Mouse (Mus musculus): ENCODE results near the gene Hnrnpa2b1.

Gene Hnrnpa2b1

DNA sequence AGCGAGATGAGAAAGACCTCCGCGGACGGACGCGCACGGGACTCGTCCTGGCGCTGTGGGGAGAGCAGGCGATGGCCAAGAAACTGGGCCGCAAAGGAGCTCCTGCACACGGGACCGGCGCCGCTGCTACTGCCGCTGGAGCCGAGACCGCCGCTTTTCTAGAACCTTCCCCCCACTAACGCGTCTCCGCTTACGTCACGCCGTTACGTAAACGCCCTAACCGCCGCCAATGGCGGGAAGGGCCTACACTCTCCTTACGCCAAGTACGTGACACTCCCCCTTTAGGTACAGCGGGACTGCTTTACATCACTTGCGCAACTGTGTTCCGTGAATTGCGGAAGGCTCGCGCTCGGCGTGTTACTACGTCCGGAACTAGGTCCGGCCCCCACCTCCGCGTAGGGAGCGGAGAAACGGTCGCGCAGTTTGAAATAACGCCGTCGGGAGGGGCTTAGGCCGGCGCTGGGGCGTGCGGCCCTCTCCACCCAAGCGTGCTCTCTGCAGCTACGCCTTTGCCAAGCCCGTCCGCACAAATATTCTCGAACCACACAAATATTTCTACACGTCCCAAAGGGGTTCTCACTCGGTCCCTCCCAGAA lies at the start of gene Hnrnpa2b1:
Hnrnpa2b1 (minus strand) TSS at position 180 of the 596 bp plus-strand sequence.
- CTCF ChIA-PET = no interaction called here

DNA sequence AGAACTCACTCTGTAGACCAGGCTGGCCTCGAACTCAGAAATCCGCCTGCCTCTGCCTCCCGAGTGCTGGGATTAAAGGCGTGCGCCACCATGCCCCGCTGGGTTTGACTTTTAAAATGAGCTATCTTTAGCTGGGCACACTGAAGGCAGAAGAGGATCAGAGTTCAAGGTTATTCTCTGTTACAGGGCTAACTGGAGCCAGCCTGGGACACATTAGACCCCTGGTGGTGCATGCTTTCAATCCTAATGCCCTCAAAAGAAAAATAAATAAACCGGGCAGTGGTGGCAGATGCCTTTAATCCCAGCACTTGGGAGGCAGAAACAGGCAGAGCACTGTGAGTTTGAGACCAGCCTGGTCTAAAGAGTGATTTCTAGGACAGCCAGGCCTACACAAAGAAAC lies 45.2 kb upstream of the Hnrnpa2b1 start:
- CTCF ChIA-PET = interaction anchor here (0.6 kb wide), 2 partner anchors 61 to 165 kb away, joined by 3 to 7 read pairs; no protein-coding TSS in a partner anchor

DNA sequence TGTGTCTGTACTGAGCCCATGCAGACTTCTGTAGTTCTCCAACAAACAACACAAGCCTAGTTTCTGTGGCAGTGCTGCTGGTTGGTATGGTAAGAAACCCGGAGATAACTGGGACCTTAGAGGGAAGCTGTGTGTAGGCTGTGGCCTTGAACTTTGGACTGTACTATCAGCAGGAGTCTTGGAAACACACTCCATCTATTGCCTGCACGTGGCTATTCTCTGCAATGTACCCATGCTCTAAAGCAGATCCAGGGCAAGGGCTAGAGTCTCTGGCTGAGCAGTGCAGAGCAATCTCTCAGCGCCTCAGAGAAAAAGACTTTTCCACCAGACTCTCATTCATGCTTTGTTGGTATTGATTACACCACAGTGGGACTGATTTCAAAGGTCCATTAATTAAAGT lies 44.1 kb upstream of the Hnrnpa2b1 start:
- CTCF ChIA-PET = no interaction called here

DNA sequence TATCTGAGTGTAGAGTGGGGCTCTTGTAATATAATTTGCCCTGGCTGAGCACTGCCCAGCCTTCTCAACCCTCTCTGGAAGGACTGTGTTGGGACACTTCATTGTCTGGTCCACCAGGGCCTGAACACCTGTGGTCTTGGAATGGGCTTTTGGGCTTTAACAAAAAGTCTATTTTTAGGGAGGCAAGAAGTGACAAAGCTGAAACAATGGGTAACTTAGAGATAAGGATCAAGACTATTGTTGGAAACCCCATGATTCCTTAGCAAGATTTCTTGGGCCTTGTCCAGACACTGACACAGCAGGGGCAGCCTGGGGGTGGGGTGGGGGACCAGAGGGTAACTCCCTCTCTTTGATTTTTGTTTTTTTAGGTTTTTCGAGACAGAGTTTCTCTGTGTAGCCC lies 41.3 kb upstream of the Hnrnpa2b1 start:
- CTCF ChIA-PET = interaction anchor here (0.7 kb wide), 1 partner anchor 69 kb away, joined by 3 read pairs; no protein-coding TSS in a partner anchor

DNA sequence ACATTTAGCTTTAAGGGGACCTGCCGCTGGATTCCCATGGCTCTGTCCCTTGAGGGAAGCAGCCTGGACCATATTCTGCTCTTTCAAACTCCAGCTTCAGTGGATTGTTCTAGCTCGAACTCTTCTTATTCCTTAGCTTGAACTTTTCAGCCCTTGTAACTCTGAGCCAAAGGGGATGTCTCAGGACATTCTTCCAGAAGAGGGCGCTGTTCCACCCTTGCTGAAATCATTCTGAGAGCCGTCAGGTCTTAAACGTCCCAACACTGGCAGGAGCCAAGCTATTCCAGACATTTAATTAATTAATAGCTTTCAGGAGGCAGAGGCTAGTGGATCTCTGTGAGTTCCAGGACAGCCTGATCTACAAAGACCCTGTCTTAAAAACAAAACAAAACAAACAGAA lies 40.4 kb upstream of the Hnrnpa2b1 start:
- CTCF ChIA-PET = interaction anchor here (0.5 to 2.7 kb wide), 3 partner anchors 70 to 300 kb away, joined by 4 to 24 read pairs (median 11); no protein-coding TSS in a partner anchor

DNA sequence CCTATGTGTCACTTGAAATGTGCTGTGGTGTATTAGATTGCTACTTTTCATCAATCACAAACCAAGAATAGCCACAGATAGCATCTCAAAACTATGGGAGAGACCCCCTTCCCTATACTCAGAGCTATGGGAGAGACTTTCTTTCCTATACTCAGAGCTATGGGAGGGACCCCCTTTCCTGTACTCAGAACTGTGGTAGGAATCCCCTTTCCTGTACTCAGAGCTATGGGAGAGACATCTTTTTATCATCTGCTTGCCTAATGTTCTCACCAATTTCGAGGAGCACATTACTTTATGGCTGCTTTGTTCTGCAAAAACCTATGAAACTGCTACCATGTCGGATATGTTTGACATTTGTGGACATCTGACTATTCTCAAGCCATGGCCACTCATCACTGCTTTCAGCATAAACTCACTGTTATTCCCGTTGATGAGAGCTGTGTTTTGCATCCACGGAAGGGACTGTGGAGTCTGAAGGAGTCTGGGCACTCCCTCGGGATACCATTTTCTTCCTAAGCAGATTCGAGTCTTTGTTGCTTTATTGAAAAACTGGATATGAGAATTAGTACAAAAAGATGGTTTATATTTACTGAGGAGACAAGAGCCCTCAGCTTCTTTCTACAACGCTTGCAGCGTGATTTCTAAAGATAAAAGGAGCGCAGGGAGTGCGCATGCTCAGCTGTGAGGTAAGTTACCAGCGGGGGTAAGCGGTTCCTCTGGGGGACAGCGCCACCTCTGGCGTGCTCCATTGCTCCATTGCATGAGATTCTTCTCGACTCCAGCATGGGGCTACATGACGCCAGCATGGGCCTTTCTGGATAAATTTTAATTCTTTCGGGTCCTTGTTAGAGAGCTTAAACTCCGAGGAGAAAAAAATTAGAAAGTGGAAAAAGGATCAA lies 39.3 kb upstream of the Hnrnpa2b1 start:
- CTCF ChIA-PET = interaction anchor here (1.2 to 2.7 kb wide), 3 partner anchors 69 to 125 kb away, joined by 4 to 11 read pairs (median 4); no protein-coding TSS in a partner anchor

DNA sequence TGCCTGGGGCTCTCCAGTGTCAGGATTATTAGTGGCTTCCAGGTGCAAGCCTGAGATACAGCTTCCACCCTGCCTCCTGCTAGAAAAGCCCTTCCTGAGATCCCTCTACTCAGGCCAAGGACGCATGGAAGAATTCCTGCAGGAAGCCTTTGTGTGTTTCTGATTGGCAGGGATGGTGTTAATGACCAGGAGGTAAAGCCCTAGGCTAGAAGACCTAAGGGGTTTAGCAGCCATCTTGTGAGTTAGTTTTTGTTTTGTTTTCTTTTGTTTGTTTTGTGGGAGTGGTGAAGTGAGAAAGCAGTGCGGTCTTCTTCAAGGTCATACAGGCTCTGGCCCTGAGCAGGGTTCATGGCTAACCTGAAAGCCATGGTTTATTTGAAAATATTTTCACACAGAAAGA lies 37.9 kb upstream of the Hnrnpa2b1 start:
- CTCF ChIA-PET = interaction anchor here (0.6 kb wide), 1 partner anchor 9 kb away, joined by 18 read pairs; no protein-coding TSS in a partner anchor

DNA sequence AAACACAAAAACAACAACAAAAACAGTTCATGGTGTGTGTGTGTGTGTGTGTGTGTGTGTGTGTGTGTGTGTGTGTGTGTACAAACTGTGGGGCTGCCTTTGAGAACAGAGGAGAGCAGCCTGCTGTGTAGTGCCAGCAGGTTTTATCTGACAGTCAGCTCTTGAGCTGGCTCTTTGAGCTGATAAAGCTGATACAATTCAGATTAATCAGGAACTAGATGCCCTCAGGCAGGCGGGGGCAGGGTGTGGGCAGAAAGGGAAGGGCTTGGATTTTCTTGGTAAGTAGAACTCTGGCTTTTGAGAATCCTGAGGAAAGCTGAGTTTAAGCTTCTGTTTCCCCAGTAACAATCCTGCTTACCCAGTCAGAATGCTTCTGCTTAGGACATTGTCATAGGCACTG lies 36.0 kb upstream of the Hnrnpa2b1 start:
- CTCF ChIA-PET = no interaction called here

DNA sequence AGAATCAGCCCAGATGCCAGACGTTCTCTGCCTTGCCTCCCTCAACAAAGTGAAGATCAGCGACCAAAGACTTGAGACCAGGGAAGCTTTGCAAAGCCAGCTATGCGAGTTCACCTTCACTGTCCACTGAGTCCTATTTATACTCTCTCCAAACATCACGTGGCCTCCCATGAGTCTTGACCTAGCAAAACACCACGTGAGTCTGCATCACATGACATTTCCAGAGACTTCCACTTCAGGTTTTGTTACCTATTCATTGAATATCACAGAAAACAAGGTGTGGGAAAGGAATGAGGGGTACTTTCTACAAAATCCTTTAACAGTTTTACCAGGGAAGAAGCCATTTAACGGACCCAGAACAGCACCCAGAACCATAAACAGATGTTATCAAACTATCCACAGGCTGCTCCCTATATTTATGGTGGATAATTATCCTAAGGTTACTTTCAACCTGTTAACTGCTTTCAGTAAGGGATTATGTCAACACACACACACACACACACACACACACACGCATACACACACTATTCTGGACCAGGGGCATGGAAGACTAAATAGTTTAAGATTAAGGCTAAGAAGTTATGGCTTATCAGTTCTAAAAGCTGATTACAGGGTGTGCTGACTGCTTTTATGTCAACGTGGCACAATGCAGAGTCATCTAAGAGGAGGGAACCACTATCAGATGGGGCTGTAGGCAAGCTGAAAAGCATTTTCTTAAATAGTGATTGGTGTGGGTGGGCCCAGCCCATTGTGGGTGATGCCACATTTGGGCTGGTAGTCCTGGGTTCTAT lies 27.8 kb upstream of the Hnrnpa2b1 start:
- CTCF ChIA-PET = interaction anchor here (0.6 kb wide), 1 partner anchor 12 kb away, joined by 9 read pairs; no protein-coding TSS in a partner anchor

DNA sequence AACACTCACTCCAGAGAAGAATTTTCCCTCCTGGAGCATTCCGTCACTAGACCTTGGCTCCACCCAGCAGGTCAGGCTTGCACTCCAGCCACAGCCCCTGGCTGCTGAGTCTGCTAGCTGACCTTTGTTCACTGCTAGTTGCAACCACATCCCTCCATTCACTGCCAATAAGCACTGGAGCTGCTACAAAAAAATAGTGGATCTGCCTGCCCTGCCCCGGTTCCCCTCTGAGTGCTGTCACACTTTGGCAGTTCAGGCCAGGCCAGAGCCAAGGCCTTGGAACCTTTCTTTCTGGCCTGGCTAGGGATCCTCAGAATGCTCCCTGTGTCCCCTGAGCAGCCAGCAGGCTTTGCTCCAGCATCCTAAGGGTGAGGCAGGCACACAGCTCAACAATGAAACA lies 20.1 kb upstream of the Hnrnpa2b1 start:
- CTCF ChIA-PET = interaction anchor here (0.5 to 0.6 kb wide), 2 partner anchors 9 to 11 kb away, joined by 5 to 10 read pairs; no protein-coding TSS in a partner anchor

DNA sequence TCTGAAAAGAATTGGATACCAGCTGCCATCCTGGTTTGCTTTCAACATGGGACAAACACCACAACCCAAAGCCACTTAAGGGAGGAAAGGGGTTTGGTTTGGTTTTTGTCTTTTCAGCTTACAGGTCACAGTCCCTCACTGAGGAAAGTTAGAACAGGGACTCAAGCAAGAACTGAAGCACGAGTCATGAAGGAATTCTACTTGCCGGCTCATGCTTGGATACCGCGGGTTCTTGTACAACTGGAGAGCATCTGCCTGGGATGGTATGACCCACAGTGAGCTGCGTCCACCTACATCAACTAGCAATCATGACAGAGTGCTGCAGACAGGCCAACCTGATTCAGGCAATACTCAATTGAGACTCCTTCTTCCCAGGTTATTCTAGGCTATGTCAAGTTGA lies 17.0 kb upstream of the Hnrnpa2b1 start:
- CTCF ChIA-PET = interaction anchor here (0.5 kb wide), 1 partner anchor 70 kb away, joined by 3 read pairs; no protein-coding TSS in a partner anchor

DNA sequence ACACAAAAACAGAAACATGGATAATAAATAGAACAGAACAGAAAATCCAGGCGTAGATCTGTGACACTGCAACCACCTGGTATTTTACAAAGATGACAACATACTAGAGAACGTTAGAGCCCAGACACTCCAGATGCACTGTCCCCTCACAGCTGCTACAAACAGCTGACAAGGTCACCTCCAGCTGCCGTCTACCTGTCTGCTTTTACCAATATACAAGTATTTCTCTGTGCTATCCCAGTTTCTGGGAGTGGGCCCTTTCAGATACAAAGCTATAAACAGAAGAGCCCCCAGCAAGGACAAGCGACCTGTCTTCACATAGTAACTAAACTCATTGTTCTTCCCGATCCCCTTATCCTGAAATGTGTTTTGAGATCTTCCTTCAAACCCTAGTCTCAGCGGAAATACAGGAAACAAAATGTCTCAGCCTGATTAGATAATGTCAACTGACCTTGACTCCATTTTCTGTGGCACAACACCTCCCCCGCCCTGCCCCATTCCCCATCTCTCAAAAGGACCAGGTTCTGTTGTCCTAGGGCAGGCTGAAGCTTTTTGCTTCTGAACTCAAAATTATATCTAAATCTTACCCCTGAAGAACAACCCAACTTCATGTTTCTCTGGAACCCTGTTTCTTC lies 16.5 kb upstream of the Hnrnpa2b1 start:
- CTCF ChIA-PET = interaction anchor here (0.5 to 0.7 kb wide), 2 partner anchors 11 to 70 kb away, joined by 3 to 9 read pairs; no protein-coding TSS in a partner anchor

DNA sequence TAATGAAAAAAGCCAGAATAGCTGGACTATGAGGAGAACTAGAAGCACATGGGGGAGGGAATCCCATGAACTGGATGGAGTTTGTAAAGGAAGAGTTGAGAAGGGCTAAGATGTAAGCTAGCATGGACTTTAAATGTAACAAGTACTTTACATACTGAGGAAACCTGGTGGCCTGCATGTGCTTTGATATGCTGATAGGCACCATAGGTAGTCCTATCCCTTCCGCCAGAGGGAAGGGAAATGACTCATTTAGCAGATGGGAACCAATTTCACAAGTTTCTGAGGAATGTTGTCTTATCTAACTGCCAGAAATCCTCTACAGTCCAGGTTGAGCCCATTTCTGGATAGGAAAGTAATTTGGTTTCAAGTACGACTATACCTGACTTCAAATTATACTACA lies 16.0 kb upstream of the Hnrnpa2b1 start:
- CTCF ChIA-PET = interaction anchor here (0.7 kb wide), 1 partner anchor 12 kb away, joined by 9 read pairs; no protein-coding TSS in a partner anchor

DNA sequence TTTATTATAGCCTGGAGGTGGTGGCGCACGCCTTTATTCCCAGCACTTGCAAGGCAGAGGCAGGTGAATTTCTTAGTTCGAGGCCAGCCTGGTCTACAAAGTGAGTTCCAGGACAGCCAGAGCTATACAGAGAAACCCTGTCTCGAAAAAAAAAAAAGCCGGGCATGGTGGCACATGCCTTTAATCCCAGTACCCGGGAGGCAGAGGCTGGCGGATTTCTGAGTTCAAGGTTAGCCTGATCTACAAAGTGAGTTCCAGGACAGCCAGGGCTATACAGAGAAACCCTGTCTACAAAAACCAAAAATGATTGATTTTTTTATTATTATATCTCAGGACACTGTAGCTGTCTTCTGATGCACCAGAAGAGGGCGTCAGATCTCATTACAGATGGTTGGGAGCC lies 14.9 kb upstream of the Hnrnpa2b1 start:
- CTCF ChIA-PET = interaction anchor here (0.6 kb wide), 1 partner anchor 27 kb away, joined by 3 read pairs; no protein-coding TSS in a partner anchor

DNA sequence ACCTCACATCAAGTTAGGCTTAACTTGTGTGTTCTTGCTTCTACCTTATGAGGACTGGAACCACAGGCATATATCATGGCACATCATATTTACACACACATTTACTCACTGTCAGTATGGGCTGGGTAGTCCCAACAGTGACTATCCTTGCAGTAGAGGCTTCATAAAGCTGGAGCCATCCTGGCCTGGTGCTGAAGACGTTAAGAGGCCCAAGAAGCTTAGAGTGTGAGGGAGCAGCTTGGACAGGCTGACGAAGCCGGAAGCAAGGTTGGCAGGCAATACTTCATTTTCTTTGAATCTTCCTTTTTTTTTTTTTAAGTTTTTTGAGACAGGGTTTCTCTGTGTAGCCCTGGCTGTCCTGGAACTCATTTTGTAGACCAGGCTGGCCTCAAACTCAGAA lies 14.2 kb upstream of the Hnrnpa2b1 start:
- CTCF ChIA-PET = interaction anchor here (0.6 kb wide), 1 partner anchor 28 kb away, joined by 3 read pairs; no protein-coding TSS in a partner anchor

DNA sequence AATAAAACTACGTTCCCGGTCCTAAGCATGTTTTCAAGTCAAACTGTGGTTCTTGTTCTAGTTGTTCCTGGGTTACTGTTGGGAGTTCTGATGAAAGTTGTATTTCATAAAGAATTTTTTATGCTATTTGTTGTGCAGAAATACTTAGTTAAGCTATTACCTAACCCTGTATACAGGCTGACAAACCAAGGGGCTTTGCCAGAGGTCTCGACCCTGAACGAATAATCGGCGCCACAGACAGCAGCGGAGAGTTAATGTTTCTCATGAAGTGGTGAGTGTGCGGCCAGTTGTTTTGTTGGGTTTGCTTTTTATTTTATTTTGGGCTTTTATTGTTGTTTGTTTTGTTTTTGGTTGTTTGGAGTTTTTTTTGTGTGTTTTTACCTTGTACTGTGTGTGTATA lies 11.9 kb upstream of the Hnrnpa2b1 start:
- CTCF ChIA-PET = interaction anchor here (0.6 kb wide), 1 partner anchor 328 kb away, joined by 7 read pairs; no protein-coding TSS in a partner anchor

DNA sequence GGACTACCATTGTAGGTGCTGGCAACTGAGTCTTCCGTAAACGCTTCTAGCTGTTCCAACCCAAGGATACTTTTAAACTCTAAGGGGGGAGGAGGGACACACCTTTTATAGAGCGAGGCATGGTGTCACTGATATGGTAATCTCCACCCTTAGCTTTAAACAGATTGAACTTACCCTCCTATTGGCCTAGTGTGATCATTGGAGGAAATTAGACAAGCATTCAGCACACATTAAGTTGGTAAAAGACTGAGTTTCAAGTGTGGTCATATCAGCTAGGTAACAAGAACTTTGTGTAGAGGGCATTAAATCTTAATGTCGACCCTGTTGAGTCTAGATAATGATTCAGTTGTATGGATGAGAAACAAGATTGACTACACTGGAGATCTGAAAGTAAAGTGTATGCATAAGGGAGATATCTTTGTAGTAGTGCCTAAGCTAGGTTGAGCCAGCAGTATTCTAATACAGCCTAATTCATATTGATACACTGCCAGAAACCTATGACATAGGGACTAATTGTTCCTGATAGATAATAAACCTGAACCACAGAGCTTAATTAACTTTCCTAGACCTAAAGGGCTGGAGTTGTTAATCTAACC lies 9.5 kb upstream of the Hnrnpa2b1 start:
- CTCF ChIA-PET = no interaction called here

DNA sequence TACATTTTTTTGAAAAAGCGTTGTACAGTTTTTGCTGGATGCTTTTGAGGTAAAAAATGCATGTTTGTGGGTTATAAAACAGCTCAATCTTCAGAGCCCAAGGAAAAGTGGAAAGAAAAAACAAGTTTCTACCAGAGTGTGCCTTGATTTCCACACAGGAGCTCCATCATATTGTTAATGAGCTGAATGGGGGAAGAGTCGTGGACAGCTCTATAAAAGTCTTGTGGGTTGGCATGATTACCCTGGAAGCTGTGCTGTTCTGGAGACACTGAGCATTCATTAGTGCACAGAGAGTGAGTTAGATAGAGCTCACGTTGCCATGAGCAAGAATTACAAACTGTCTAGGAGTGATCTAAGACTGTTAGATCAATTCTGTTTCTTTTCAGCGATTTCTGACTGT lies 2.5 kb upstream of the Hnrnpa2b1 start:
- CTCF ChIA-PET = no interaction called here

DNA sequence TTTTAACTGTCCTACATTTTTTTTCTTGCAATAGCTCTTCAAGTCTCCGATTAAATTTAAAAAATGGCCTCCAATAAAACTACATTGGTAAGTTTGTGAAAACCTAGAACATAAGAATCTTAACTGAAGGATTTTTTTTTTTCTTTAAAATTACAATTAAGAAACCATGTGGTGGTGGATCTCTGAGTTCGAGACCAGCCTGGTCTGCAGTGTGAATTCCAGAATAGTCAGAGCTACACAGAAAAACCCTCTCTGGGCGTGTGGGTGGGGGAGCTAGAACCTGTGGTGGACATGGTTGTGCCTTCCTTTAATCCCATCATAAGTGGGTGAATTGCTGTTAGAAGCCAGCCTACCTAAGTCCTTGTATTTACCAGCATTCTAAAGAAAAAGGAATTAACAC lies 2.1 kb upstream of the Hnrnpa2b1 start:
- CTCF ChIA-PET = no interaction called here

DNA sequence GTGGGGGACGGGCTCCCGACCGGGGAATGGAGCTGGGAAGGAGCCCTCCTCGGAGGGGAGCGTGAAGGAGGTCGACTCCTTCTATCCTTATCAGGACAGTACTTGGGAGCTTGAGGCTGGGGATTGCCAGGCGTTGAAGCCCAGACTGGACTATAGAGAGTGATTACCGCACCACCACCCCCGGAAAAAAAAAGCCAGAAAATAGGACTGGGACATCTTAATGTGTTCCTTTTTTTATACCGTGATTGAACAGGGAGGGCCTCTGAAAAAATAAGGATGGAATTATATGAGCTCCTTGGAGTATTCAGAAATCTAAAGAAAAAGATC lies 1.4 kb upstream of the Hnrnpa2b1 start:
- CTCF ChIA-PET = interaction anchor here (0.5 to 0.6 kb wide), 2 partner anchors 25 to 28 kb away, joined by 3 to 6 read pairs; no protein-coding TSS in a partner anchor

Data from spleen, embryonic (tissue).